Mouse (Mus musculus): Measurements from ENCODE around the gene Flnb.

Gene Flnb

GRCm38 (mm10) chr14:7896699-7897098, 78.9 kb downstream of the Flnb start:
- in situ Hi-C loops (cut with MboI, MseI): no loop called here

DNA sequence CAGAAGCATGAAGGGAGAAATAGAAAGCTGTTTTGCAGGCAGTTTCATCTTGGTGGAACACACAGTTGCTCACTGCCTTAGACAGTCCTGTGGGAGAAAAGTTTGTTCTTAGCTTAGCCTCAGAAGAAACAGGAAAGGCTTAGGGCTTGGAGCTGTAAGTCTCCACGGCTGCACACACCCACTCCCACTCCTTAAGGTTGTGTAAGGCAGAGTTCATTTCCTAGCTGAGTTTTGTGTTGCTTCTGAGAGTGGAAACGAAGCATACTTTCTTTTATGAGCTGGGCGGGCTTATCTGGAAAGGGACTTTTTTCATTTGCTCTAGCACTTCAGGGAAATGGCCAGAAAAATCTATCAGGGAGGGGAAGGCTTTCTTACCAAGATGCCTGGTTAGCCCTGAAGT, 82.2 kb downstream of the Flnb start:
- in situ Hi-C loops (cut with MboI, MseI): no loop called here

DNA sequence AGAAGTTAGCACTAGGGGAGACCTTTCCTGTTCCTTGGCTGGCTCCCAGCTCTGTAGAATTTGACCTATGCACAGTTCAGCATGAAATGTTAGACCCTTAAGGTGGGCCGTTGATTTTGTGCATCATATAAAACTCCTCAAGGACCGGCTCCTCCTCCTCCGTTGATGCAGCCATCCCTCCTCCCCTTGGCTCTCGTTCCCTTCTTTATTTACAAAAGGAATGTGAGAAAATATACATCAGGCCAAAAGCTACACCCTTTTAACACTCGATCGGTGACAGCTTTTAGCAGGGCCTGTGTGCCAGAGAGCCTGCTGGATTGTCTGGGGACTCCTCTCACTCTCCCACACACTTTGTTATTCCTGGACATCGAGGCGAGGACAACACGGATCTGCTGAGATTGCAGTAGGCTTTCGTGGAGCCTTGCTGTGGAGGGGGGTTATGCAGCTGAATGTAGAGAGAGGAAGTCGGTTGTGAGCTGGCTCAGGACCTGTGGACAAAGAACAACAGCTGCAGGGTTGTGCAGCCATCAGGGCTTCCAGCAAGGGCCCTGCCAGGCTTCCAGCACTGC, 82.8 kb downstream of the Flnb start:
- in situ Hi-C loops (cut with MboI, MseI): no loop called here

DNA sequence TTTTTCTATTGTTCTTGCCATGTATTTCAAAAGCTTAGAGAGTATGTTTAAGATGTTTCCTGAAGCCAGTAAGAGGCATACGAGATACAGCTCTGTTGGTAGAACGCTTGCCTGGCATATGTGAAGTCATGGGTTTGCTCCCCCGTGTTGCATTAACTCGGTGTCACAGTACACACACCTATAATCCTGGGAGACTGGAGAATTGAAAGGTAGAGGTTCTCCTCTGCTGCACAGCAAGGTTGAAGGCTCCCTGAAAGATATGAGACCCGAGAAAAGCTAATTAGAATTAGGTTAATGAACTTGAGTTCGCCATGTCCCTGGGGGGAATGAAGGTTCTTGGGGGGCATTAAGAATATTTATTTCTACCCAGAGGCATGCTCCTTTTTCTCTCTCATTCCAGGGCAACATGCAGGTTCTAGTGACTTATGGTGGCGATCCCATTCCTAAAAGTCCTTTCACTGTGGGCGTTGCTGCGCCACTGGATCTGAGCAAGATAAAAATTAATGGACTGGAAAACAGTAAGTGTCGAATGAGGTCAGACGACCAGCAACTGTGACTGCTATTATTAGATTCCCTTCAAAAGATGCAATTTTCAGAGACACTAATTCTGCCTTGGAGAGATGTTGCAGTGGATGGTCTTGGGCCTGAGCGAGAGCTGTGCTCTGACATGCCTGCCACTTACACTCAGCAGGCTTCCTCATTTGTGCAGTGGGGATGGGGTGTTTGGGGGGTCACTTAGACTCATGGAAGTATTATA, 83.9 kb downstream of the Flnb start:
- in situ Hi-C loops (cut with MboI, MseI): no loop called here

DNA sequence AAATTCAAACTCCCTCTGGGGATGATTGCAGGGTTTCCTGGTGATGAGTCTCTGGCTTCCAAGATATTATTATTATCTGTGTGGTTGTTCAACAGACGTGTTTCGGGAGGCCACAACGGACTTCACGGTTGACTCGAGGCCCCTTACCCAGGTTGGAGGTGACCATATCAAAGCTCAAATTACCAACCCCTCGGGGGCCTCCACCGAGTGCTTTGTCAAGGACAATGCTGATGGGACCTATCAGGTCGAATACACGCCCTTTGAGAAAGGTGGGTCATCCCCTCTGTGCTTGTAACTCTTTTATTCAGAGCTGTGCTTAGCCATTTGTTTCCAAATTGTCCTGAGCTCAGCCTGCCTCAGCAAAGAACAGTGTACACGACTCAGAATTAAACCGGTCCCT, 89.3 kb downstream of the Flnb start:
- in situ Hi-C loops (cut with MboI, MseI): no loop called here

GRCm38 (mm10) chr14:7909472-7909871, 91.7 kb downstream of the Flnb start:
- in situ Hi-C loops (cut with MboI, MseI): no loop called here

DNA sequence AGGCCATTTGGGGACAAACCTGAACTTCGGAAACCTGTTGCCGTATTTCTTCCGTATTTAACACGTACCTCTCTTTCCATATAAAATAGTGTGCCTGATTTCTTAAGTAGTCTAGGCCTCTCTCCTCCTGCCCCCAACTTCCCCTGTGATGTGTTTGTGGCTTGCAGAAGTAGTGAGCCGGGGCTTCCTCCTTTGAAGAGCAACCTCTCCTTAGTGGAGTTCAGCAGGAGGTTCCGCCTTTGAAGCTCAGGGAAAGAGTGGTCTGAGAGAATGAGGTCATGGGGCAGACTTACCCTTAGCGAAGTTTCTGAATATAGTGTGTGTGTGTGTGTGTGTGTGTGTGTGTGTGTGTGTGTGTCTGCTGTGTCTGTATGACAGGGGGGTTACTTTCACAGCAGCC, 96.1 kb downstream of the Flnb start:
- in situ Hi-C loops (cut with MboI, MseI): no loop called here

- in situ Hi-C loops (cut with MboI, MseI): no loop called here
Observed at GRCm38 (mm10) chr14:7914461-7914860, 96.7 kb downstream of the Flnb start.

GRCm38 (mm10) chr14:7918150-7918991, 100.6 kb downstream of the Flnb start:
- in situ Hi-C loops (cut with MboI, MseI): no loop called here

DNA sequence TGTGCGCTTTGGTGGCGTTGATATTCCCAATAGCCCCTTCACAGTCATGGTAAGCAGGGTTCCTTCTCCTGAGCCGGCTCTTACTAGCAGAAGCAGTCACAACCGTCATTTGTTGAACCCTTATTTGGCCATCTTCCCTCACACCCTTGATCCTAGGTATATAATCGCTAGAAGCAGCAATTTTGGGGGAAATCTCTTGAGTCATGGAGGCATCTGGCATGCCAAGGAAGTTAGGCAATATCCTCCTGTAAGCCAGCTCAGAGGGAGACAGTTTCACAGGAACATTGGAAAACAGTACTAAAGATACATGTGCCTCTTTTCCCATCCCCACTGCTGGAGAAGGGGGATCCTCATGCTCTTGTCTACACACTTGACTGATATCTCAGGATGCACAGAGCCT, 101.6 kb downstream of the Flnb start:
- in situ Hi-C loops (cut with MboI, MseI): no loop called here

DNA sequence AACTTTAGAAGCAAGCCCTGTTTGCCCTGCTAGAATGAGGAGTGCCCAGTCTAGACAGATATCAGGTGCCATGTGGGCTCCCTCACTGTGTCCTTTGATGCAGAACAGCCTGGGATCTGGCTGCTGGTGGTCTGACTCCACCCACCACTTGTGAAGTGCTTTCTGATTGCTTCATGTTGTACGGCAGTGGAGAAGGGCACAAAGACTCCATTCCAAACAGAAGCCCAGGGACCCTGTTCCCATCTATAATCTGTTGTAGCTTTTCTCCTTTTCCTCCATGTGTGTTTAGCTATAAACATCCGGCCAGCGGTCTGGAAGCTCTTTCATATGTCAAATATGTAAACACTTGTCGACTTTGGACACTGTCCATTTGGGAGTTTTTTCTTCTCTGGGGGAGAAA, 102.2 kb downstream of the Flnb start:
- in situ Hi-C loops (cut with MboI, MseI): no loop called here

- in situ Hi-C loops (cut with MboI, MseI): no loop called here
Observed at GRCm38 (mm10) chr14:7921459-7921858, 103.7 kb downstream of the Flnb start.

- in situ Hi-C loops (cut with MboI, MseI): no loop called here
Observed at GRCm38 (mm10) chr14:7923635-7924034, 105.9 kb downstream of the Flnb start.

DNA sequence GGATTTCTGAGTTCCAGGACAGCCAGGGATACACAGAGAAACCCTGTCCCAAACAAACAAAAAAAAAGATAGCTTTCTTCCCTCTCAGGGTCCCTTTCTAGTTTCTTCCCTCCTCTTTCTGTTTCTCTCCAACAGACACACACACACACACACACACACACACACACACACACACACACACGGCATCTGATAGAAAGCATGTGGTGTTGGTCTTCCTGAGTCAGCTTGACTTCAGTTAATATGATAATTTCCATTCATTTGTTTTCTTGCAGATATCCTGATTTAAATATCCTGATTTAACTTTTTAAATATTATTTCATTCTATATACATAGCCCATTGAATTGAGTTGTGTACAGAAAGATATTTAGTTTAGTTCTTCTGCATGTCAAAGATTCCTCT, 110.6 kb downstream of the Flnb start:
- in situ Hi-C loops (cut with MboI, MseI): no loop called here

DNA sequence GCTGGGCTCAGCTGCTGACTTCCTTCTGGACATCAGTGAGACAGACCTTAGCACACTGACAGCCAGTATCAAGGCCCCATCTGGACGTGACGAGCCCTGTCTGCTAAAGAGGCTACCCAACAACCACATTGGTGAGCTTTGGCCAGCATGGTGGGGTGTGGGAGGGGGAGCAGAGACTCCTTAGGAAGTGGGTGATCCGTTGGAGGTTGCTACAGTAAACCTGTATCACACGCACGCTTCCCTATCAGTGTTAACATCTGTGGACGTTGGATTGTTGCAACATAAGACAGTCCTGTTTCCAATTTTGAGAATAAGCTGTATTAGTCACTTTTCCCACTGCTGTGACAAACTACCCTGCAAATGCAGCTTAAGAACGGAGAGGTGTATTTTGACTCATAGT, 111.3 kb downstream of the Flnb start:
- in situ Hi-C loops (cut with MboI, MseI): no loop called here

DNA sequence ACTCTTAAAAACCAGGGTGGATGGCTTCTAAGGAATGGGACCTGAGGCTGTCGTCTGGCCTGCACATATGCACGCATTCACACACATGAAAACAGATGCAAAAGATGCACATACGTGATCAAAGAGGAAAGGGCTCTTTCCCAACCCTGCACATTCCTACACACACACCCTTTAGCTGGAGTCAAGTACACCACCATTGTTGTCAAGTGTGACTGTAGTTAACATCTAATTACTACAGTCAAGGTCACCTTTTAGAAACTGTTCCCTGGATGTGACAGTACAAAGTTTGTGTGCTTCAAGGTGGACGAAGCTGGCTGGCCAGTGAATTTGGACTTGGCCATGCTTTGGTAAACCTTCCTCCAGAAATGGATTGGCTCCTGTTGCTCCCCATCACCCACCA, 114.4 kb downstream of the Flnb start:
- in situ Hi-C loops (cut with MboI, MseI): no loop called here

GRCm38 (mm10) chr14:7934166-7934565, 116.4 kb downstream of the Flnb start:
- in situ Hi-C loops (cut with MboI, MseI): no loop called here

DNA sequence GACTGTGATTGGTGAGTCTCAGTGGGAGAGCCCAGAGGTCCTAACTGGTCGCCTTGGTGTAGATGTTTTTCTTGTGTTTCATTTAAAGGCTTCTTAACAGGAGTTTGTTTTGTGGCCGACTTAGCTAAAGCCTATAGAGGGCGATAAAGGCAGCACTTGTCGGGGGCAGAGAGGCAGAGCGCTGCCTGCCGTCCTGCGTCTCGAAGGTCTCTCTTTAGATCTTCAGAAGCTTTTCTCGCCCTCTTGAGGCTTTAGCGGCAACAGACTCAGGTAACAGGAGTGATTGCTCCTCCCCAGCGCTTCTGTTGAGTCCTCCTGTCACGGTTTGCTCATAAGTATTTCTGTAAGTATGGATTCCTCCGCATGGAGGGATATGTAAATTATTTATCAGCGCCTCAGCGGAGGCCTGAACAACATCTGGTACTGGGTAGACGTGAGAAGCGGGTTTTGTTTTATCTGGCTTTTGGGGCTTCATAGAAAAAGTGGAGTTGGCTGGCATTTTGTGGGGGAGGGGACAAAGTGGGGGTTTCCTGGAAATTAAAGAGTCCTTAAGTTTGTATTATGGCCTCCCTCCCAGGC, 119.4 kb downstream of the Flnb start:
- in situ Hi-C loops (cut with MboI, MseI): no loop called here

GRCm38 (mm10) chr14:7938809-7939784, 121.3 kb downstream of the Flnb start:
- in situ Hi-C loops (cut with MboI, MseI): no loop called here

DNA sequence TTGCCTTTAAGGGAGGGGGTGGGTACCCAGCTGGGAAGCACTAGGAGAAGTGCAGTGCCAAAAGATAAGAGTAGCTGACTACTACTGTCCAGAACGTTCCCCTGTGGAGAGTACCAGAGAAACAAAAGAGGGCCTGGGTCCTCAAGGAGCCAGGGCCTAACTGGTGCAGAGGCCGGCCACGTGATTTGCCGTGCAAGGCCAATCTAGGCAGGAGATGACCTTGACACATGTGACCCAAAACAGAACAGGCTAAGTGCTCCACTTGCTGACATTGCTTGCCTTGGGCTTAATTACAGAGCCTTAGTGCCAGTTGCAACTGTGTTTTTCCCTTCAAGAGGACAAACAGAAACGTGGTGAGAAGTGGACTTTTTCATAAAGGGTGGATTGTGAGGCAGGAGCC, 123.7 kb downstream of the Flnb start:
- in situ Hi-C loops (cut with MboI, MseI): loop anchor here (5.0 kb wide), 1 partner anchor 119 kb away; no protein-coding TSS in a partner anchor

Data from T-helper 2 cell (primary cell).